Mouse (Mus musculus): Measurements from ENCODE around the gene Hdac9.

- no peak for TF ChIP-seq CTCF (conservative IDR thresholded peaks at IDR 0.05; ENCODE audit: insufficient read depth, insufficient read length, low read depth, low read length)
- TF ChIP-seq POLR2A (IDR thresholded peaks at IDR 0.05; ENCODE audit: low read depth, low read length), result no peak
Observed at GRCm38 (mm10) chr12:34347529-34347928, 569.4 kb downstream of the Hdac9 start.
